16 mouse cellular contexts compared by ENCODE assay signal in genomic region chr16:34999986-35000385, GRCm38 (mm10). TPM values are rescaled to one million over a fixed set of nuclear protein-coding genes. Genes with fewer than 3 reads are reported as not detected.
DNase-seq lines count a peak whose midpoint lies in the region; ATAC-seq and TF ChIP-seq lines count a peak whose summit lies in the region.
"Had no signal": no experiment of that assay in that cellular context is flagged by ENCODE, and none has a peak within 500 bp of the region (broad histone marks: within the 10 kb centered on the region; RNA-seq: fewer than 3 reads in every experiment).

No protein-coding gene starts in this region.

- peak overlapping the region; percentile 14; the same call in 1 of the 2 replicates for H3K4me3 ChIP-seq in heart, embryonic 11.5 days (ENCODE audit: low read depth, low read length)
- no peak overlapping the region for H3K4me3 ChIP-seq in heart, adult 2 months
- H3K4me3 ChIP-seq in limb, embryonic 12.5 days (replicated peaks): no peak overlapping the region
- H3K4me3 ChIP-seq in limb, embryonic 10.5 days: no peak overlapping the region
- H3K4me3 ChIP-seq in forebrain, embryonic 14.5 days (ENCODE audit: low read depth, low read length): no peak overlapping the region
- no peak overlapping the region for H3K4me3 ChIP-seq in neural tube, embryonic 15.5 days (replicated peaks)
- H3K4me3 ChIP-seq: gastrocnemius, adult 2 months; myocyte had no signal

- no peak for TF ChIP-seq POLR2A in heart, adult 2 months (IDR thresholded peaks at IDR 0.05; ENCODE audit: insufficient read depth, low read depth, low read length)

- no peaks in the 10 kb centered on the region for H3K36me3 ChIP-seq in heart, embryonic 11.5 days (ENCODE audit: control insufficient read depth, insufficient read depth, low read length)
- H3K36me3 ChIP-seq in heart, adult 2 months (ENCODE audit: control insufficient read depth, insufficient read depth, low read length): no peaks in the 10 kb centered on the region
- H3K36me3 ChIP-seq in limb, embryonic 12.5 days: no peaks in the 10 kb centered on the region
- no peaks in the 10 kb centered on the region for H3K36me3 ChIP-seq in limb, embryonic 10.5 days
- H3K36me3 ChIP-seq in forebrain, embryonic 14.5 days (ENCODE audit: control insufficient read depth, insufficient read depth, low read length): no peaks in the 10 kb centered on the region
- H3K36me3 ChIP-seq in neural tube, embryonic 15.5 days: no peaks in the 10 kb centered on the region
- H3K36me3 ChIP-seq: G1E had no signal

- H3K4me1 ChIP-seq in heart, embryonic 11.5 days (ENCODE audit: control insufficient read depth, insufficient read depth, low read length): 0 out of 2 replicates have a peak, but pooled peaks cover 4% of the 10 kb centered on the region
- H3K4me1 ChIP-seq in heart, adult 2 months (ENCODE audit: control insufficient read depth, insufficient read depth, low read length): 0 out of 2 replicates have a peak, but pooled peaks cover 1% of the 10 kb centered on the region
- H3K4me1 ChIP-seq in limb, embryonic 12.5 days (replicated peaks): peaks cover 29% of the 10 kb centered on the region
- peaks cover 23% of the 10 kb centered on the region for H3K4me1 ChIP-seq in limb, embryonic 10.5 days
- peaks cover 15% of the 10 kb centered on the region for H3K4me1 ChIP-seq in forebrain, embryonic 14.5 days (ENCODE audit: control insufficient read depth, insufficient read depth, low read length)
- peaks cover 19% of the 10 kb centered on the region for H3K4me1 ChIP-seq in neural tube, embryonic 15.5 days

- H3K4me2 ChIP-seq in heart, embryonic 11.5 days: peak overlapping the region; percentile 57; the same call in 1 of the 2 replicates
- 0 out of 2 replicates have a peak overlapping the region, but pooled peaks have one; percentile 50 for H3K4me2 ChIP-seq in limb, embryonic 12.5 days
- H3K4me2 ChIP-seq in forebrain, embryonic 14.5 days (ENCODE audit: low read length): peak overlapping the region; percentile 48
- peak overlapping the region; percentile 48 for H3K4me2 ChIP-seq in neural tube, embryonic 15.5 days

- H3K9me3 ChIP-seq in heart, embryonic 11.5 days (replicated peaks; ENCODE audit: control insufficient read depth, low read length): no peaks in the 10 kb centered on the region
- H3K9me3 ChIP-seq in limb, embryonic 12.5 days: no peaks in the 10 kb centered on the region
- H3K9me3 ChIP-seq in limb, embryonic 10.5 days (replicated peaks): no peaks in the 10 kb centered on the region
- no peaks in the 10 kb centered on the region for H3K9me3 ChIP-seq in forebrain, embryonic 14.5 days (replicated peaks; ENCODE audit: control insufficient read depth, low read length)
- H3K9me3 ChIP-seq in neural tube, embryonic 15.5 days (replicated peaks): no peaks in the 10 kb centered on the region
- H3K9me3 ChIP-seq: G1E had no signal

- peaks cover 6% of the 10 kb centered on the region for H3K27me3 ChIP-seq in heart, embryonic 11.5 days (ENCODE audit: control insufficient read depth, insufficient read depth, low read length)
- no peaks in the 10 kb centered on the region for H3K27me3 ChIP-seq in heart, adult 2 months (ENCODE audit: control insufficient read depth, insufficient read depth, low read length)
- peaks cover 16% of the 10 kb centered on the region for H3K27me3 ChIP-seq in limb, embryonic 12.5 days
- H3K27me3 ChIP-seq in limb, embryonic 10.5 days (ENCODE audit: low read depth, poor library complexity, severe bottlenecking): peaks cover 22% of the 10 kb centered on the region
- no peaks in the 10 kb centered on the region for H3K27me3 ChIP-seq in forebrain, embryonic 14.5 days (replicated peaks; ENCODE audit: control insufficient read depth, insufficient read depth, low read length)
- H3K27me3 ChIP-seq in neural tube, embryonic 15.5 days (replicated peaks): no peaks in the 10 kb centered on the region

- 35% methylated on average over 11 of the region's 11 CpGs for WGBS in heart, embryonic 11.5 days (ENCODE audit: insufficient replicate concordance)
- WGBS in heart, adult 2 months: 63% methylated on average over 11 of the region's 11 CpGs
- 35% methylated on average over 11 of the region's 11 CpGs for WGBS in limb, embryonic 12.5 days
- 48% methylated on average over 11 of the region's 11 CpGs for WGBS in limb, embryonic 10.5 days
- 38% methylated on average over 11 of the region's 11 CpGs for WGBS in forebrain, embryonic 14.5 days
- WGBS in neural tube, embryonic 15.5 days: 38% methylated on average over 11 of the region's 11 CpGs

- no peak for TF ChIP-seq CTCF in heart, adult 2 months (IDR thresholded peaks at IDR 0.05)

- no peak for DNase-seq in heart, adult 2 months
- DNase-seq in limb, embryonic 10.5 days (ENCODE audit: low spot score): no peak
- peak; percentile 61 for DNase-seq in forebrain, embryonic 14.5 days (ENCODE audit: low spot score)
- no peak for DNase-seq in testis, postnatal 14 days (ENCODE audit: low spot score)
- DNase-seq: adrenal gland, postnatal 14 days; cerebellum, postnatal 14 days; gastrocnemius, adult 2 months; kidney, postnatal 10 days; left cerebral cortex, postnatal 4 days; spleen, adult 18-20 months; thymus, adult 2 months had no signal

- no peak overlapping the region for H3K27ac ChIP-seq in heart, embryonic 11.5 days (ENCODE audit: low read depth, low read length)
- no peak overlapping the region for H3K27ac ChIP-seq in heart, adult 2 months
- no peak overlapping the region for H3K27ac ChIP-seq in limb, embryonic 12.5 days
- H3K27ac ChIP-seq in limb, embryonic 10.5 days: no peak overlapping the region
- H3K27ac ChIP-seq in forebrain, embryonic 14.5 days (ENCODE audit: low read depth, low read length): no peak overlapping the region
- no peak overlapping the region for H3K27ac ChIP-seq in neural tube, embryonic 15.5 days (replicated peaks)
- H3K27ac ChIP-seq: gastrocnemius, adult 2 months had no signal

- no peak for TF ChIP-seq EP300 in heart, adult 2 months (IDR thresholded peaks at IDR 0.05; ENCODE audit: insufficient read depth, low read depth, low read length)

- H3K79me2 ChIP-seq in heart, adult 2 months (replicated peaks; ENCODE audit: control insufficient read depth, insufficient read depth, low read length): no peaks in the 10 kb centered on the region

- intact Hi-C loops in heart, adult 2 months (cut with DNase I): no loop called here

- ATAC-seq in heart, embryonic 11.5 days (replicated peaks; ENCODE audit: insufficient number of reproducible peaks, low FRiP score, low TSS enrichment): no peak
- ATAC-seq in limb, embryonic 12.5 days (ENCODE audit: insufficient number of reproducible peaks, insufficient read depth, low FRiP score, low TSS enrichment, low read depth): no peak
- ATAC-seq in forebrain, embryonic 14.5 days: peak; percentile 67; the same call in 1 of the 2 replicates
- ATAC-seq in neural tube, embryonic 15.5 days (ENCODE audit: low FRiP score): no peak

- no peak overlapping the region for H3K9ac ChIP-seq in heart, embryonic 11.5 days (ENCODE audit: low read depth, low read length)
- no peak overlapping the region for H3K9ac ChIP-seq in heart, adult 2 months (ENCODE audit: low read depth, low read length)
- no peak overlapping the region for H3K9ac ChIP-seq in limb, embryonic 12.5 days (replicated peaks)
- H3K9ac ChIP-seq in forebrain, embryonic 14.5 days (ENCODE audit: low read length): no peak overlapping the region
- H3K9ac ChIP-seq in neural tube, embryonic 15.5 days (replicated peaks): no peak overlapping the region

RNA-seq across cellular contexts. Expression of gene Hacd2, which starts 22.2 kb away (rescaled TPM):
- 32.3 and 34.2 TPM in 2 replicates for polyA plus RNA-seq in heart, embryonic 11.5 days (2014; fragmentation: Nextera tagmentation; extraction: Ambion mirVana)
- 10 to 100 TPM in 1 of 2 experiments, 1 to 10 TPM in 1; 7.2 to 12.4 TPM for total RNA-seq in heart, adult 2 months (2021)
- polyA plus RNA-seq in heart, adult 2 months (2012; rRNA removed): 13.2 and 17.0 TPM in 2 replicates
- polyA plus RNA-seq in limb, embryonic 12.5 days (2016; fragmentation: Nextera tagmentation; extraction: Ambion mirVana): 57.5 and 57.9 TPM in 2 replicates
- polyA plus RNA-seq in limb, embryonic 10.5 days (2016; fragmentation: Nextera tagmentation; extraction: Ambion mirVana): 67.0 and 73.4 TPM in 2 replicates
- 19.8 and 32.1 TPM in 2 replicates for polyA plus RNA-seq in forebrain, embryonic 14.5 days (2014; fragmentation: Nextera tagmentation; extraction: Ambion mirVana)
- polyA plus RNA-seq in neural tube, embryonic 15.5 days (2015; fragmentation: Nextera tagmentation; extraction: Ambion mirVana): 49.1 and 55.2 TPM in 2 replicates
